Mouse (Mus musculus) neural tube, embryonic 13.5 days (tissue): ENCODE results near the gene Tenm3. TPM values are rescaled to one million over a fixed set of nuclear protein-coding genes. Genes with fewer than 3 reads are reported as not detected.

Source experiments
- ATAC-seq: fragments of 200-750 bp; cut with Nextera tagmentation; 2 replicates; pipeline ENCODE4 v1.8.0; 2017; ENCODE audit warnings: low read depth, mild to moderate bottlenecking, moderate TSS enrichment, moderate library complexity
- H3K27ac ChIP-seq: fragments of 300-500 bp; sonication (generic); replicated peaks from 2 replicates; pipeline ENCODE4 v1.5.1; 2015; ENCODE audit warnings: moderate library complexity, mild to moderate bottlenecking, inconsistent platforms
- H3K27me3 ChIP-seq: fragments of 300-500 bp; sonication (generic); 2 replicates; pipeline ENCODE4 v1.6.1; 2015; ENCODE audit warnings: mild to moderate bottlenecking, inconsistent platforms
- H3K36me3 ChIP-seq: fragments of 300-500 bp; sonication (generic); 2 replicates; pipeline ENCODE4 v1.6.1; 2015; ENCODE audit warnings: mild to moderate bottlenecking, inconsistent platforms
- H3K4me1 ChIP-seq: fragments of 300-500 bp; sonication (generic); replicated peaks from 2 replicates; pipeline ENCODE4 v1.6.1; 2015; ENCODE audit warnings: inconsistent platforms
- H3K4me2 ChIP-seq: fragments of 300-500 bp; sonication (generic); 2 replicates; pipeline ENCODE4 v1.6.1; 2015; ENCODE audit warnings: inconsistent platforms, mild to moderate bottlenecking, moderate library complexity
- H3K4me3 ChIP-seq: fragments of 300-500 bp; sonication (generic); 2 replicates; pipeline ENCODE4 v1.5.1; 2015; ENCODE audit warnings: mild to moderate bottlenecking, inconsistent platforms
- H3K9ac ChIP-seq: fragments of 300-500 bp; sonication (generic); 2 replicates; pipeline ENCODE4 v1.6.1; 2015; ENCODE audit warnings: moderate library complexity, mild to moderate bottlenecking, inconsistent platforms
- H3K9me3 ChIP-seq: fragments of 300-500 bp; sonication (generic); 2 replicates; pipeline ENCODE4 v1.6.1; 2016; ENCODE audit warnings: inconsistent platforms
- WGBS: fragments of 180-500 bp; shearing (Covaris S2); methylation state at CpG from one replicate; pipeline ENCODE4 v1.1.7; 2015; 5-methylcytosine and 5-hydroxymethylcytosine counted together
- polyA plus RNA-seq: library from polyadenylated mRNA; unstranded; fragments of >200 nt; fragmentation: Nextera tagmentation; extraction: Ambion mirVana; gene quantifications from 2 replicates; pipeline ENCODE4 v1.2.1, GENCODE M21; 2015

Tenm3 gene
- polyA plus RNA-seq, 1 experiment from 2014 or later = 40.7 TPM

GRCm38 (mm10) chr8:48688188-48688587 lies 155.6 kb downstream of the Tenm3 start:
- Histone ChIP-seq H3K9ac (no peak overlapping the region), H3K27ac (no peak overlapping the region), H3K9me3 (no peaks in the 10 kb centered on the region), H3K4me2 (no peak overlapping the region), H3K36me3 (no peaks in the 10 kb centered on the region), H3K4me3 (no peak overlapping the region), H3K4me1 (peaks cover 27% of the 10 kb centered on the region), H3K27me3 (no peaks in the 10 kb centered on the region)
- ATAC-seq = no peak
- 68% methylated on average over 9 of the region's 9 CpGs for WGBS

GRCm38 (mm10) chr8:48673476-48673875 lies 170.3 kb downstream of the Tenm3 start:
- H3K9ac ChIP-seq = no peak overlapping the region
- H3K4me2 ChIP-seq = no peak overlapping the region
- H3K27ac ChIP-seq = no peak overlapping the region
- peaks cover 12% of the 10 kb centered on the region; the same call in 1 of the 2 replicates for H3K4me1 ChIP-seq
- WGBS = 90% methylated on average over 2 of the region's 2 CpGs
- no peaks in the 10 kb centered on the region for H3K27me3 ChIP-seq
- no peak overlapping the region for H3K4me3 ChIP-seq
- peaks cover 8% of the 10 kb centered on the region; the same call in 1 of the 2 replicates for H3K36me3 ChIP-seq
- no peaks in the 10 kb centered on the region for H3K9me3 ChIP-seq
- no peak for ATAC-seq

- 95% methylated on average over 11 of the region's 11 CpGs for WGBS
Measured at GRCm38 (mm10) chr8:48672471-48672870, 171.3 kb downstream of the Tenm3 start.

GRCm38 (mm10) chr8:48671318-48671717 lies 172.4 kb downstream of the Tenm3 start:
- no peaks in the 10 kb centered on the region for H3K9me3 ChIP-seq
- H3K27me3 ChIP-seq = no peaks in the 10 kb centered on the region
- no peak overlapping the region for H3K4me2 ChIP-seq
- peaks cover 12% of the 10 kb centered on the region; the same call in 1 of the 2 replicates for H3K4me1 ChIP-seq
- no peak overlapping the region for H3K9ac ChIP-seq
- WGBS = 66% methylated on average over 4 of the region's 4 CpGs
- peak; percentile 41; the same call in 1 of the 2 replicates for ATAC-seq
- 0 out of 2 replicates have a peak overlapping the region, but pooled peaks have one; percentile 46 for H3K27ac ChIP-seq
- peaks cover 8% of the 10 kb centered on the region; the same call in 1 of the 2 replicates for H3K36me3 ChIP-seq
- H3K4me3 ChIP-seq = no peak overlapping the region

More at GRCm38 (mm10) chr8:48672471-48672870, 171.3 kb downstream of the Tenm3 start:
- Histone ChIP-seq H3K36me3 (peaks cover 8% of the 10 kb centered on the region; the same call in 1 of the 2 replicates), H3K9me3 (no peaks in the 10 kb centered on the region), H3K4me3 (no peak overlapping the region), H3K9ac (no peak overlapping the region), H3K27ac (no peak overlapping the region), H3K27me3 (no peaks in the 10 kb centered on the region), H3K4me2 (no peak overlapping the region), H3K4me1 (peaks cover 12% of the 10 kb centered on the region; the same call in 1 of the 2 replicates)
- no peak for ATAC-seq

GRCm38 (mm10) chr8:48670895-48671294 lies 172.9 kb downstream of the Tenm3 start:
- Histone ChIP-seq H3K36me3 (peaks cover 8% of the 10 kb centered on the region; the same call in 1 of the 2 replicates), H3K4me2 (no peak overlapping the region), H3K4me1 (peaks cover 12% of the 10 kb centered on the region; the same call in 1 of the 2 replicates), H3K4me3 (no peak overlapping the region), H3K27ac (0 out of 2 replicates have a peak overlapping the region, but pooled peaks have one; percentile 39), H3K27me3 (no peaks in the 10 kb centered on the region), H3K9ac (no peak overlapping the region), H3K9me3 (no peaks in the 10 kb centered on the region)
- 59% methylated on average over 3 of the region's 3 CpGs for WGBS
- ATAC-seq = no peak

GRCm38 (mm10) chr8:48670387-48670786 lies 173.4 kb downstream of the Tenm3 start:
- peaks cover 12% of the 10 kb centered on the region; the same call in 1 of the 2 replicates for H3K4me1 ChIP-seq
- no peak overlapping the region for H3K4me3 ChIP-seq
- peaks cover 8% of the 10 kb centered on the region; the same call in 1 of the 2 replicates for H3K36me3 ChIP-seq
- WGBS = 77% methylated on average over 1 of the region's 1 CpGs
- H3K27me3 ChIP-seq = no peaks in the 10 kb centered on the region
- no peak for ATAC-seq
- H3K9me3 ChIP-seq = no peaks in the 10 kb centered on the region
- no peak overlapping the region for H3K4me2 ChIP-seq
- H3K27ac ChIP-seq = no peak overlapping the region
- no peak overlapping the region for H3K9ac ChIP-seq

GRCm38 (mm10) chr8:48665193-48665592 lies 178.6 kb downstream of the Tenm3 start:
- Histone ChIP-seq H3K9me3 (no peaks in the 10 kb centered on the region), H3K27ac (no peak overlapping the region), H3K4me3 (no peak overlapping the region), H3K4me2 (no peak overlapping the region), H3K9ac (no peak overlapping the region), H3K4me1 (no peaks in the 10 kb centered on the region), H3K36me3 (no peaks in the 10 kb centered on the region), H3K27me3 (no peaks in the 10 kb centered on the region)
- no peak for ATAC-seq
- 89% methylated on average over 3 of the region's 3 CpGs for WGBS

- 81% methylated on average over 1 of the region's 1 CpGs for WGBS
- Histone ChIP-seq H3K36me3 (no peaks in the 10 kb centered on the region), H3K4me2 (no peak overlapping the region), H3K4me3 (no peak overlapping the region), H3K27ac (no peak overlapping the region), H3K4me1 (no peaks in the 10 kb centered on the region), H3K9ac (no peak overlapping the region), H3K27me3 (no peaks in the 10 kb centered on the region), H3K9me3 (no peaks in the 10 kb centered on the region)
- no peak for ATAC-seq
Measured at GRCm38 (mm10) chr8:48659226-48659625, 184.5 kb downstream of the Tenm3 start.

GRCm38 (mm10) chr8:48655381-48656043 lies 188.2 kb downstream of the Tenm3 start:
- 82% methylated on average over 15 of the region's 15 CpGs for WGBS
- H3K4me1 ChIP-seq = no peaks in the 10 kb centered on the region
- H3K36me3 ChIP-seq = no peaks in the 10 kb centered on the region
- H3K4me3 ChIP-seq = no peak overlapping the region
- no peak overlapping the region for H3K4me2 ChIP-seq
- no peaks in the 10 kb centered on the region for H3K9me3 ChIP-seq
- H3K27ac ChIP-seq = no peak overlapping the region
- no peak overlapping the region for H3K9ac ChIP-seq
- no peaks in the 10 kb centered on the region for H3K27me3 ChIP-seq
- ATAC-seq = no peak

- ATAC-seq = no peak
- 75% methylated on average over 7 of the region's 7 CpGs for WGBS
- no peak overlapping the region for H3K9ac ChIP-seq
- H3K27ac ChIP-seq = no peak overlapping the region
- no peaks in the 10 kb centered on the region for H3K27me3 ChIP-seq
- H3K36me3 ChIP-seq = no peaks in the 10 kb centered on the region
- H3K4me3 ChIP-seq = no peak overlapping the region
- H3K9me3 ChIP-seq = no peaks in the 10 kb centered on the region
- no peak overlapping the region for H3K4me2 ChIP-seq
- H3K4me1 ChIP-seq = no peaks in the 10 kb centered on the region
Measured at GRCm38 (mm10) chr8:48649845-48650244, 193.9 kb downstream of the Tenm3 start.

GRCm38 (mm10) chr8:48649415-48649814 lies 194.3 kb downstream of the Tenm3 start:
- Histone ChIP-seq H3K27me3 (no peaks in the 10 kb centered on the region), H3K27ac (no peak overlapping the region), H3K4me2 (no peak overlapping the region), H3K36me3 (no peaks in the 10 kb centered on the region), H3K4me3 (no peak overlapping the region), H3K9me3 (no peaks in the 10 kb centered on the region), H3K4me1 (no peaks in the 10 kb centered on the region), H3K9ac (no peak overlapping the region)
- ATAC-seq = no peak
- WGBS = 70% methylated on average over 7 of the region's 7 CpGs

GRCm38 (mm10) chr8:48646110-48646509 lies 197.6 kb downstream of the Tenm3 start:
- WGBS = 78% methylated on average over 18 of the region's 18 CpGs
- no peak overlapping the region for H3K27ac ChIP-seq
- no peaks in the 10 kb centered on the region for H3K9me3 ChIP-seq
- no peak overlapping the region for H3K4me2 ChIP-seq
- H3K9ac ChIP-seq = no peak overlapping the region
- no peak for ATAC-seq
- no peaks in the 10 kb centered on the region for H3K36me3 ChIP-seq
- no peaks in the 10 kb centered on the region for H3K27me3 ChIP-seq
- no peaks in the 10 kb centered on the region for H3K4me1 ChIP-seq
- no peak overlapping the region for H3K4me3 ChIP-seq
